Mouse (Mus musculus) adrenal gland, postnatal 25 days (tissue): ENCODE measurements around the gene Dock8. TPM values are rescaled to one million over a fixed set of nuclear protein-coding genes. Genes with fewer than 3 reads are reported as not detected.
"Not testable (repeated sequence)": the region's sequence is repeated elsewhere in the genome, so short reads cannot be mapped to it uniquely, and the experiment has no call there.

ENCODE experiments used
- DNase-seq: peaks from one replicate; pipeline ENCODE4 v3.0.0; 2021; ENCODE audit warnings: mixed read lengths
- total RNA-seq: library from RNA; stranded (reverse); gene quantifications from 2 replicates; pipeline ENCODE4 v1.2.3, GENCODE M21; 2021

The Dock8 gene
- total RNA-seq, 1 experiment from 2014 or later: 36.2 TPM

DNA sequence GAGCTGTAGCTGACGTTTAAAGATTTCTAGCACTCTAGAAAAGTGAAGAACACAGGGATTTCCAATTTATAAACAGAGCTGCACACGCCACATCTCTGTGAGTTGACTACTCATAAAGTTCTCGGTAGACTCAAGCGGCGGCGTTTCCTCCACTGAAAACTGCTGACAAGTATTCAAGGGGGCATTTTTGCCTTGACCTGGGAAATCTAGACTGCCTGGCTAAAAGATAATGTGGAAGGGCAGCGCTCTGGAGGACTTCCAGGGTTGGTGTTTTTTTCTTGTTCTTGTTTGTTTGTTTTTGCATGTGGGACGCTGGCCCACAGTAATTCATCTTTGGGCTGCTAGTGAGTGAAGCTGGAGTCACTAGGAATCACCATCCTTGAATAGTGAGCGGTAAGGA is 819 bp downstream of the Dock8 start:
- no peak for DNase-seq

GRCm38 (mm10) chr19:25002032-25002431 is 2.7 kb downstream of the Dock8 start:
- DNase-seq: no peak

DNA sequence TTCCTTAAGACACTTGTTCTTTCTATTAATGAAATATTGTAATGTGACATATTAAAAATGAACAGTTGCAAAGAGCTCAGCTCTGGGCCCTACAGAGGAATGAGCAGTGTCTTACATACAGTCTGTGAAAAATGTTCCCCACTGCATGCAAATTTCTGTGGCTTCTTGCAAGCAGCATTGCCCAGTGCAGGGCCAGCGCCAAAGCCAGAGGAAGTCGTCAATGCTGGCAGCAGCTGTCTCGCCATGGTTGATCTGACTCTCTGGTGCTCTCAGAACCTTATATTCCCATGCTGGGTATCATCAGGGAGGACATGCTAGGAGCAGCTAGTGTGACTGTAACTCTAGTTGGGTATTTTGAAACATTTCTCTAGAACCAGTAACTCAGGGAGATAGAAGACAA is 3.5 kb downstream of the Dock8 start:
- DNase-seq: no peak

DNA sequence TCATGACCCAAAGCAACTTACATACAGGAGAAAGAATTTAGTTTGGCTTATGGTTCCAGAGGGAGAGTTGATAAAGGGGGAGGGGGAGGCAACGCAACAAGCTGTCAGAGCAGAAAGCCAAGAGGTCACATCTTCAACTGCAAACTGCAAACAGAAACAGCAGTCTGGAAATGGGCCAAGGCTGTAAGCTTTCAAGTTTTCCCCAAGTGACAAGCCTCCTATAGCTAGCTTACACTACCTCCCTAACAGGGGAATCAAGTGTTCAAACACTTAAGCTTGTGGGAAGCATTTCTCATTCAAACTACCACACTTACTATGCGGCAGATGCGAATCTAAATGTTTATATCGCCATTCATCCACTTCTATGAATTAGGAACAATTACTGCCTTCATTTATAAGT is 4.5 kb downstream of the Dock8 start:
- DNase-seq: no peak

GRCm38 (mm10) chr19:25006686-25007085 is 7.4 kb downstream of the Dock8 start:
- DNase-seq: no peak

DNA sequence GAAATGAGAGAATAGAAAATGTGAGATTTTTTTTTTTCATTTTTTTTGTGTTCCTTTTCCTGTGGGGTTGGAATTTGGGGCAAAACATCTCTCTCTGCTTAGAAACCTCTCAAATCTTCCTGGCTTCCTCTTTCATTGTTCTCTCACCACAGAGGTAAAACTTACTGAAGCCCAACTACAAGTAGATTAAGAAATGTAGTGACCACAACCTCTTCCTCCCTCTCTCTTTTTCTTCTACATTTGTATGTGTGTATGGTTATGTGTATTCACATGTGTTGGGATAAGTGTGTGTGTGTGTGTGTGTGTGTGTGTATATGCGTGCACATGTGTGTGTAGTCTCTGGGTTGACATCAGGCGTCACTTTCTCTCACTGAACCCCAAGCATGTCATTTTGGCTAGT is 9.2 kb downstream of the Dock8 start:
- DNase-seq: no peak

- no peak for DNase-seq
Observed at GRCm38 (mm10) chr19:25022766-25023165, 23.4 kb downstream of the Dock8 start.

- no peak for DNase-seq
Observed at GRCm38 (mm10) chr19:25031765-25032164, 32.4 kb downstream of the Dock8 start.

DNA sequence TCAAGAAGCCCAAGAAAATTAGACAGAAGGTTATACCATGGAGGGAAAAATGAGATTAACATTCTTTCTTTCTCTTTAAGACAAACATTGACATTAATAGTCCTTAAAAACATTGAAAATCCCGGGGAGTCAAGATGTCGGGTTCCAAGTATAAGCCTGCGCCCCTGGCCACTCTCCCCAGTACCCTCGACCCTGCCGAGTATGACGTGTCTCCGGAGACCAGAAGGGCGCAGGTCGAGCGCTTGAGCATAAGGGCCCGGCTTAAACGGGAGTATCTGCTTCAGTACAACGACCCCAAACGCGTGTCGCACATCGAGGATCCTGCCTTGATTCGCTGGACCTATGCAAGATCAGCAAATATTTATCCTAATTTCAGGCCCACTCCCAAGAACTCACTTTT is 33.7 kb downstream of the Dock8 start:
- DNase-seq: not testable (repeated sequence)

DNA sequence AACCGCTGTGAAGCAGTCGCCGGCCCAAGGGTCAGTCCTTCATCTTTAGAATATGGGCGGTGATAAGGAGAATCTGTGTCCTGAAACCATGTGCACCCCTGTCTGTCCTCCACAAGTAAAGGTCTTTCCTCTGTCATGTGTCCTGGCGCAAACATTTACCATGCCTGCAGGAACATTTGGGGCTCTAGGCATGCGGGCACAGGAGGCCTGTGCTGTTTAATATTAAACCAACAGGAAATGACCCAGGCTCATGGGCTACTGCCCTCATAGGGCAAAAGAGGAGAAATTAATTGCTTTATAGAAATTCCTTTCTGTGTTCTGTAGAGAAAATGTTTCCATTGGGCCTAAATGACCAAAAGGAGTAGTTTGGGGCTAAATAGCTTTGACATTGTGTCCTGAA is 36.5 kb downstream of the Dock8 start:
- DNase-seq: no peak

DNA sequence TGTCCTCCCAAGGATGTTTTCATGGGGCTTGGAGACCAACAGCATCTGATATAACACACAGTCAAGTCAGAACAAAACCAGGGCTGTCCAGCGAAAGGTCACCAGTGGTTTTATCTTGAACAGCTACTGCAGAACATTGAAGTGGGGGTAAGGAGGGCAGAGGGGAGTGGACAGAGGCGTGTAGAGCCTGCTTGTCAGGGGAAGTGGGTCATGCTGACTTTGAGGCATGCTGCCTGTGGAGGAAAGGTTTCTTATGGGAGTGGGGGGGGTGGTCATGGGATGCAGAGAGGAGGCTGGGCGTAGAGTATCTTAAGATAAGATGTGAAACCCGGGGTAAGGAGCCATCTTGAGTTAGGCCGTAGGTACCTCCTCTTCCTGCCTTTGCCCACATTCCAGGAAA is 37.5 kb downstream of the Dock8 start:
- DNase-seq: no peak

- no peak for DNase-seq
Observed at GRCm38 (mm10) chr19:25037249-25037648, 37.9 kb downstream of the Dock8 start.

- DNase-seq: no peak
Observed at GRCm38 (mm10) chr19:25038293-25038692, 39.0 kb downstream of the Dock8 start.

DNA sequence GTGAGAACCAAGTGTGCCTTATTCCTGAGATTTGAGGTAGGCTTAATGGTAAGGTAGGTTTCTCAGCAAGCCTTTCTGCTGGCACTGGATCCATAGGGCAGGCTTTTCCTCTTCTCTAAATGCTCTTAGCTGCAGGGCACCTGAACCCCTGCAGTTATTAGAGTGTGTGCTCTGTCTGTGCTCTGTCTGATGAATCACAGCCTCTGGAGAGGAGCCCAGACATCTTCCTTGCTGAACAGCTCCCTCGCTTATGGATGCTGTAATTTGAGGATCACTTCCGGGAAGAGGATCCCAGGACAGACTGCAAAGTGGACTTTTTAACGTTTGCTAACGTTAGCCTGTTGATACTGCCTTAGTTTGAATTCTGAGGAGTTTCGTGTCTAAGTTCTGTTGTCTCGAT is 41.9 kb downstream of the Dock8 start:
- no peak for DNase-seq

- DNase-seq: no peak
Observed at GRCm38 (mm10) chr19:25042973-25043372, 43.6 kb downstream of the Dock8 start.

DNA sequence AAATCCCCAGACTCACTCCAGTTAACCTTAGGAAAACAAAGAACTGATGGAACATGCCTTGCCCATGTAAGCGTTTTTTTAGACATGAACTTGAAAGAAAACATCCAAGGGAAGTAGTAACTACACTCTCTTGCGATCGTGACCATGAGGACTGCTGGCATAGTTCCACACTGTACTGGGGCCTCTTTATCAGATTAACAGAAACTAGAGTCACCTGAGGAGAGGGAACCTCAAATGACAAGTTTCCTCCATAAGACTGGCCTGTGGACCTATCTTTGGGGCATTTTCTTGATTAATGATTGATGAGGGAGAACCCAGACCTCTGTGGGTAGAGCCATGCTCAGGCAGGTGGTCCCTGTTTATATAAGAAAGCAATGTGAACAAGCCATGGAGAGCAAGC is 44.7 kb downstream of the Dock8 start:
- DNase-seq: no peak

GRCm38 (mm10) chr19:25052355-25052754 is 53.0 kb downstream of the Dock8 start:
- DNase-seq: no peak

DNA sequence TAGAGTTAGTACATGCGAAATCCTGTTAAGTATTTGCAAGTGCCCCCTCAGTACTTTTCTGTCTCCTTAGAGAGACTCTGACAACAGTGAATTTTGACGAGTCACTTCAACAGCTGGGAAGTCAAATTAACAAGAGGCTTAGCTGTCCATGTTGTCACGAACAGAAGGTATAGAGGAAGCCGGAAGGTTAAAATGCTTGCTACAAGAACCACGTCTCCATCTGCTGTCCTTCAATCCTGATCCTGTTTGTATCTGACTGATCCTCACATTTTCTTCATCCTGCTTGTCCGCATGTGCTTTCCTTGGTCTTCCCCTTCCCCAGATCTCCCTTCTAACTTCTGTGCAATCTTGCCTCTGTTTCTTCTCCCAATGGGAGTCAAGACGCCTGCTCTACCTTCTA is 53.8 kb downstream of the Dock8 start:
- no peak for DNase-seq

GRCm38 (mm10) chr19:25055025-25055424 is 55.7 kb downstream of the Dock8 start:
- no peak for DNase-seq

DNA sequence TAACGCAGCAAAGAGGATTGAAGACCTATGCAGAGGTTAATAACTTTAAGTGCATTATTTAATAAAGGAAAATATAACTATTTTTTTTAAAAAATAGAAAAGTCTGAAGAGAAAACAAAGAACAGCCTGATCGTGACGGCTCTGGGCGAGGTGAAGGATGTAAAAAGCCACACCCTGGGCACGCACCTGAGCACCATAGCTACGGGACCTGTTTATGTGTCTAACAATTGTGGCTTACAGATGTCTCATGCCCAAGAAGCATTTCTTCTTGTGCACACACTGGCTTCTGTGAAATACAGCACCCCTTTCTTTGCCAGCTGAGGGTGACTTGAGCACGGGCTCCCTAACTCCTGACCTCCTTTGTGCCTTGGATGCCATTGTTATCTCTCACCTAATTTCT is 56.2 kb downstream of the Dock8 start:
- DNase-seq: no peak

- no peak for DNase-seq
Observed at GRCm38 (mm10) chr19:25056224-25056623, 56.9 kb downstream of the Dock8 start.

GRCm38 (mm10) chr19:25057826-25058225 is 58.5 kb downstream of the Dock8 start:
- no peak for DNase-seq

DNA sequence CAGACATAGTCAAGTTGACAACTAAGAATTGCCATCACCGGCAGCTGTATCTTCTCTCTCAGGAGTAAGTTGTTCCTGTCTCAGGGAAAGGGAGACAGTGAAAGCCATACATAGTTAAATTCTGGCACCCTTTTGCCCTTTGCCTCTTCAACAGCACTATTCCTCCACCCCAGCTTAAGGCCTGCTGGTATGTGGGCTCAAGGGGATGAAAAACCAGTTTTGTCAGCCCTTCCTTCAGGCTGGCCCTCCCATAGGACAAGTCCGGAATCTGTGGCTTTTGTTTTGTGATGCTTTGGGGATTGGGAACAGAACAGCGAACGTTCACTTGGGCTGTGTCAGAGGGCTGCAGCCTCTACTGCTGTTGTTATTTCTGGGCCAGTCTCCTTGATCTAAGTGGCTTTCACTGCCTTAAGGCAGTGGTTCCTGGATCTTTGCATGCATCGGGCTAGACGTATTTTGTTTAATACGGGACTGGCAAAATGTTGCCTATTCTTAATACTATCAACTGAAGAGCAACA is 60.6 kb downstream of the Dock8 start:
- DNase-seq: no peak

DNA sequence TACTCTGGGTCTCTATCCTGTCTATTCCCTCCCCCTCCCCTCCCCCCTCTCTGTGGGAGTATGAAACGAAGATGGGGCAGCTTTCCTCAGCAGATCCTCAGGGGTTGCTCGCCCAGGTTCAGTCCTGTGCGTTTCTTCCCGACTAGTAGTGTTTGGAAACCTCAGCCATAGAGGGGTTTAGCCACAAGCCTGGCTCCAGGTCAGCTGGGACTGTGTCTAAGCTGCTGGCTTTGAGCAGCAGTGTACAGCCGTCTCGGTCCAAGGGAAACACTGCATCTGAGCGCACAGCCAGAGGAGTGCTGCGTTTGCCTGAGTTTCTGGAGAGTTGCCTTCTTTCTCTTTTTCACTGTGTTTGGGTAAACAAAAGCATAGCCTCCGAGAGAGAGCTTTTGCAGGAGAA is 61.0 kb downstream of the Dock8 start:
- no peak for DNase-seq

- DNase-seq: no peak
Observed at GRCm38 (mm10) chr19:25062188-25062856, 63.0 kb downstream of the Dock8 start.
